Mouse (Mus musculus): ENCODE measurements around the gene Tle3. TPM values are rescaled to one million over a fixed set of nuclear protein-coding genes. Genes with fewer than 3 reads are reported as not detected.

Gene Tle3
- polyA plus RNA-seq, 1 experiment = 67.0 TPM

DNA sequence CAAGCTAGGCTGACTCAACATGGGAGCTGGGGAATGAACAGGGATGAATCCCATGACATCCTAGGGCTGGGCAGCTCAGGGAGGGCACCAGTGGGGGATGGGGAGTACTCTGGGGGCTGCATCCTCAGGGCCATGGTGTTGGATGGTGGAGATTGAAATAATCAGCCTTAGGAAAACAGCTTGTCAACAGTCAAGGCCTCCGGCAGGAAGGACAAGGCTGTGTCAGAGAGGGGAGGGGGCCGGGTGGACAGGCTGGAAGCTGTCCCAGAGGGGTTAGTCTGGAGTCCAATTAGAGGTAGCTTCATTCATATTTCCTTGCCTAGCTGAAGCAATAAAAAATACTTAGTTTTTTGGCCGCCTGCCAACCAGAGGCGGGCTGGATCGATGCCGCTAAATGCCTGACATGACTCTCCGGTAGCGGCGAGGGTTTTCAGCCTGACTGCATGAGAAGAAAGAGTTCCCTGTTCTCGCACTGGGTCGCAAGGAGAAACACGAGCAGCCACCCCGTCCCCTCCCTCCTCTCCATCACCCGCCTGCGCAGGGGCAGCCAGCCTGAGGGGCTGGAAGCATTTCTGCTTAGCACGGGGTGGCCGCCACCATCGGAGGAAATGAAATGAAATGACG, 32.9 kb downstream of the Tle3 start:
- WGBS = 83% methylated on average over 19 of the region's 19 CpGs
- no peak overlapping the region for H3K27ac ChIP-seq (ENCODE audit: control insufficient read depth, insufficient read depth, low read depth, low read length, poor library complexity)
- no peak for TF ChIP-seq POLR2A (IDR thresholded peaks at IDR 0.05; ENCODE audit: borderline replicate concordance, control insufficient read depth, low read depth, low read length)
- TF ChIP-seq CTCF (IDR thresholded peaks at IDR 0.05; ENCODE audit: control insufficient read depth, insufficient read depth, low read length) = no peak
- H3K4me3 ChIP-seq (replicated peaks; ENCODE audit: control insufficient read depth, low read depth, low read length) = no peak overlapping the region
- no peaks in the 10 kb centered on the region for H3K4me1 ChIP-seq (ENCODE audit: control insufficient read depth, insufficient read depth, low read length)

DNA sequence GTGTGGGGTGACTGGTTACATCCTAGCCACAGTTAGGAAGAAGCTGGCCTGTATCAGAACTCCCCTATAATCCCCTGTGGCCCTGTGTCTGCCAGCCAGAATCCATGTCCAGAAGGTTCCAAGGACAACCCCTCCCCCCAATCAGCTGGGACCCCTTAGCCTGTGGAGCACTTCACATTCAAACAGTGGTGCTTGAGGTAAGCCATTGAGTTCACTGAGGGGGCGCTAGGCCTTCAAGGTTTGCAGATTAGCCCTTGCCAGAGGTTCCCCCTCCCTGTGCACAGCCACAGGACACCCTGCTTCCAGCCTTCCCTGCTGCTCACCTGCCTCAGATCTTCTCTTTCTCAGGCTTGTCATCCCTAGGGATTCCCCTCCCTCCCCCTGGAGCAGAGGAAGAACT, 34.2 kb downstream of the Tle3 start:
- TF ChIP-seq CTCF (IDR thresholded peaks at IDR 0.05; ENCODE audit: control insufficient read depth, insufficient read depth, low read length) (no peak), POLR2A (IDR thresholded peaks at IDR 0.05; ENCODE audit: borderline replicate concordance, control insufficient read depth, low read depth, low read length) (no peak)
- Histone ChIP-seq H3K4me3 (replicated peaks; ENCODE audit: control insufficient read depth, low read depth, low read length) (no peak overlapping the region), H3K4me1 (ENCODE audit: control insufficient read depth, insufficient read depth, low read length) (no peaks in the 10 kb centered on the region), H3K27ac (ENCODE audit: control insufficient read depth, insufficient read depth, low read depth, low read length, poor library complexity) (no peak overlapping the region)
- WGBS = 89% methylated on average over 1 of the region's 1 CpGs

DNA sequence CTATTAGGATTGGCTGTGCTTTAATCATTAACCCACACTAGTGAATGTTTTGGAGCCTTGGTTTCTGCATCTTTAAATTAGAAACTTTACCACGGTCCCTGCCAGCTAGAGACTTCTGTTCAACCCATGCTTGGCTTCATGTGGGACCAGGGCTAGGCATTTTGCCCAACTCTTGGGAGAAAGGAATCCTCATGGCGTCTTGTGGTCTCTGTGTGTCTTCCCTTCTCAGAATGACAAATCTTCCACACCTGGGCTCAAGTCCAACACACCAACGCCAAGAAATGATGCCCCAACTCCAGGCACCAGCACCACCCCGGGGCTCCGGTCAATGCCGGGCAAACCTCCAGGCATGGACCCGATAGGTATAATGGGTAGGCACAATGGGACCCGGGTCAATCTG, 36.9 kb downstream of the Tle3 start:
- no peak overlapping the region for H3K27ac ChIP-seq (ENCODE audit: control insufficient read depth, insufficient read depth, low read depth, low read length, poor library complexity)
- WGBS = 88% methylated on average over 8 of the region's 8 CpGs
- H3K4me1 ChIP-seq (ENCODE audit: control insufficient read depth, insufficient read depth, low read length) = peaks cover 2% of the 10 kb centered on the region; the same call in 1 of the 2 replicates
- TF ChIP-seq POLR2A (IDR thresholded peaks at IDR 0.05; ENCODE audit: borderline replicate concordance, control insufficient read depth, low read depth, low read length) (no peak), CTCF (IDR thresholded peaks at IDR 0.05; ENCODE audit: control insufficient read depth, insufficient read depth, low read length) (no peak)
- no peak overlapping the region for H3K4me3 ChIP-seq (replicated peaks; ENCODE audit: control insufficient read depth, low read depth, low read length)

DNA sequence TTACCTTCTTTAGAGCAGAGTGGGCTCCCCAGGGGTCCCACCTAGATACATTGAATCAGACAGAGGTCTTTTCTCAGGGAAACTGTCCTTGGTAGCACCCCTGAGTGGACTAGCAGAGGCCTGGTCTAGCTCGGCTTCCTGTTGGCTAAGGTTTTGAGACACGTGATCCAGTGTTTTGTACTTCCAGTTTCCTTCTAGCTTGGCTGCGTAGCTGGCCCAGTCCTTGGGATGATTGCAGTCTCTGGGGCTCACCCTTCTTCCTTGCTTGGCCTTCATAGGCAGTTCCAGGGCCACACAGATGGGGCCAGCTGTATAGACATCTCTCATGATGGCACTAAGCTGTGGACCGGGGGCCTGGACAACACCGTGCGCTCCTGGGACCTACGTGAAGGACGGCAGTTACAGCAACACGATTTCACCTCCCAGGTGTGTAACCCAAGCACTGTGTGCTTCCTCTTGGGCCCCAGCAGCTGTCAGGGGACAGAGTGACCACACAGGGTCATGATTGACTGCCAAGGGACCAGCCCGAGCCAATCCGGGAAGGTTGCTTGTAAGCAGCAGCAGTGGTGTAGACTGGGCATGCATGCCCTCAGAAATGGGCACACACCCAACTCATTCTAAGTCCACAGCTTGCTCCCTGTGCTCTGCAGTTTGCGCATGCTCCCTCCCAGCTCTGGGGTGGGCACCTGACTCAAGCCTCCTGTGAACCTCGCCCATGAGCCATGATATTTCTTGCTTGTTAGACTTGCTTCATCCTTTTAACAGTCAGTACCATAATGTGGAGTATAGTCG, 41.7 kb downstream of the Tle3 start:
- TF ChIP-seq CTCF (IDR thresholded peaks at IDR 0.05; ENCODE audit: control insufficient read depth, insufficient read depth, low read length) (no peak), POLR2A (IDR thresholded peaks at IDR 0.05; ENCODE audit: borderline replicate concordance, control insufficient read depth, low read depth, low read length) (no peak)

DNA sequence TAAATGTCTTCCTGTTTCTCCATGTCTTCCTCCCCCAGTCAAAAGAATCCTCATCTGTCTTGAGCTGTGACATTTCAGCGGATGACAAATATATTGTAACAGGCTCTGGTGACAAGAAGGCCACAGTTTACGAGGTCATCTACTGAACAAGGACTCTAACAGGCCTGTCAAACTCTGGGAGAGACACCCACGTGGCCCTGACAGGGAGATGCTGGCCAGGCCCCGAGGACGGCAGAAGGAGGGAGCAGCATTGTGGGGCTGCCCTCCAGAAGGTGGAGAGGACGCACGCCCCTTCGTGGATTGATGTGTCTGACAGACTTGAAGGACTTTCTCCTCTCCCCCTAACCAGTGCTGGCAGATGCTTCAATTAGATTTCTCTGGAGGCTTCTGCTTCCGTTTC, 44.4 kb downstream of the Tle3 start:
- WGBS = 87% methylated on average over 9 of the region's 9 CpGs
- H3K27ac ChIP-seq (ENCODE audit: control insufficient read depth, insufficient read depth, low read depth, low read length, poor library complexity) = no peak overlapping the region
- TF ChIP-seq CTCF (IDR thresholded peaks at IDR 0.05; ENCODE audit: control insufficient read depth, insufficient read depth, low read length) (no peak), POLR2A (IDR thresholded peaks at IDR 0.05; ENCODE audit: borderline replicate concordance, control insufficient read depth, low read depth, low read length) (no peak)
- no peak overlapping the region for H3K4me3 ChIP-seq (replicated peaks; ENCODE audit: control insufficient read depth, low read depth, low read length)
- H3K4me1 ChIP-seq (ENCODE audit: control insufficient read depth, insufficient read depth, low read length) = peaks cover 2% of the 10 kb centered on the region; the same call in 1 of the 2 replicates

More for the DNA sequence above, 41.7 kb downstream of the Tle3 start:
- Histone ChIP-seq H3K4me1 (ENCODE audit: control insufficient read depth, insufficient read depth, low read length) (peaks cover 2% of the 10 kb centered on the region; the same call in 1 of the 2 replicates), H3K4me3 (replicated peaks; ENCODE audit: control insufficient read depth, low read depth, low read length) (no peak overlapping the region), H3K27ac (ENCODE audit: control insufficient read depth, insufficient read depth, low read depth, low read length, poor library complexity) (peak overlapping the region; percentile 38)
- WGBS = 81% methylated on average over 14 of the region's 14 CpGs

DNA sequence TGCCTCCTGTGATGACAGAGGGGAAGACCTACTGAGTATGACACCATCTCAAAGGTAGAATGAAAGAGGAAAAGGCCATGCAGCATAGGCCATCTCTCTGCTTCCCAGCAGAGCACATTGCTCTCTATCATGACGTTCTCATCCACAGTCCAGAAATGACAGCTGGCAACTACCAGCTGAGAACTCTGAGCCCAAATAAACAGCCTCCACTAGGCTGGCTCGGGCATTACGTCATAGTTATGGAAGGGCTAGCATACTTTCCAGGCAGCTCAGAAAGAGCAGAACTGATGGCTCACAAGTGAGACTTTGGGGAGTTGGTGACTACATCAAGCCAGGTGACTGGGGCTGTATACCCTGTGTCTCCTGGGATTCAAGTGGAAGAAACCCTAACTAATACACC, 49.5 kb downstream of the Tle3 start:
- WGBS = 65% methylated on average over 3 of the region's 3 CpGs
- Histone ChIP-seq H3K4me1 (ENCODE audit: control insufficient read depth, insufficient read depth, low read length) (peaks cover 3% of the 10 kb centered on the region), H3K27ac (ENCODE audit: control insufficient read depth, insufficient read depth, low read depth, low read length, poor library complexity) (no peak overlapping the region), H3K4me3 (replicated peaks; ENCODE audit: control insufficient read depth, low read depth, low read length) (no peak overlapping the region)
- no peak for TF ChIP-seq POLR2A (IDR thresholded peaks at IDR 0.05; ENCODE audit: borderline replicate concordance, control insufficient read depth, low read depth, low read length)
- no peak for TF ChIP-seq CTCF (IDR thresholded peaks at IDR 0.05; ENCODE audit: control insufficient read depth, insufficient read depth, low read length)

DNA sequence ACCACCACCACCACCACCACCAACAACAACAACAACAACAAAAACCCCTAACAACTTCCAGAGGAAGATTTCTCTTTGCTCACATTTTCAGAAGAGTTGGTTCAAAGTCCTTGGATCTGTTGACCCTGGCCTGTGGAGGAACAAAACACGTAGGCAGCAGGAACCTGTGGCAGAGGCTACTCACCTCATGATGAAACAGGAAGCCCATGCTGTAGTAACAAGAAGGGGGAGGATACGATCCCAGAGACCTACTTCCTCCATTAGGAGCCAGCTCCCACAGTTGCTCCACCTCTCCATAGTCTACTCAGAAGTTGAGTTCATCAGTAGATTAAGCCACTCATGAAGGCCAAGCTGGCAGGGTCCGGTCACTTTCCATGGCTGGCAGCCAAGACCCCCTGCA, 52.1 kb downstream of the Tle3 start:
- 29% methylated on average over 3 of the region's 3 CpGs for WGBS
- Histone ChIP-seq H3K27ac (ENCODE audit: control insufficient read depth, insufficient read depth, low read depth, low read length, poor library complexity) (no peak overlapping the region), H3K4me1 (ENCODE audit: control insufficient read depth, insufficient read depth, low read length) (peaks cover 3% of the 10 kb centered on the region), H3K4me3 (replicated peaks; ENCODE audit: control insufficient read depth, low read depth, low read length) (no peak overlapping the region)
- TF ChIP-seq CTCF (IDR thresholded peaks at IDR 0.05; ENCODE audit: control insufficient read depth, insufficient read depth, low read length) = no peak
- TF ChIP-seq POLR2A (IDR thresholded peaks at IDR 0.05; ENCODE audit: borderline replicate concordance, control insufficient read depth, low read depth, low read length) = no peak

DNA sequence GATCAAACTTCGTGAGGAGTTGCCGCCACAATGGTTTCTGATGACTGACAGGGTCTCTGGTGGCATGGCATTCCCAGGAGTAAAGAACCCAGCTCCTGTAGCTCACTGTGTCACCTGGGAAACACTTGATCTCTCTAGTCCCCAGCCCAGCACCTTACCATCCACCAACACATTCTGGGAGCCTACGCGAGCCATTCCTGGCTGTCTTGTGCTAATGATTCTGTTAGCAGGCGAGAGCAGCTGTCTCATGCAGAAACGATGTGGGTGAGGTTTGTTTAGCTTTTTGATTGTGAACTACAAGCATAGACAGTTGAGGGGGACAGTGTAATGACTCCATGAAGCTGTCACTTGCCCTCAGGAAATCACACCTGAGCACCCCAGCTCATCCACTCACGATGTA, 54.3 kb downstream of the Tle3 start:
- H3K4me3 ChIP-seq (replicated peaks; ENCODE audit: control insufficient read depth, low read depth, low read length) = no peak overlapping the region
- H3K4me1 ChIP-seq (ENCODE audit: control insufficient read depth, insufficient read depth, low read length) = peaks cover 5% of the 10 kb centered on the region
- TF ChIP-seq POLR2A (IDR thresholded peaks at IDR 0.05; ENCODE audit: borderline replicate concordance, control insufficient read depth, low read depth, low read length) (no peak), CTCF (IDR thresholded peaks at IDR 0.05; ENCODE audit: control insufficient read depth, insufficient read depth, low read length) (no peak)
- WGBS = 75% methylated on average over 7 of the region's 7 CpGs
- H3K27ac ChIP-seq (ENCODE audit: control insufficient read depth, insufficient read depth, low read depth, low read length, poor library complexity) = no peak overlapping the region

Measured in bone marrow, adult 2 months (tissue).